Mouse (Mus musculus): ENCODE measurements around the gene Khsrp. TPM values are rescaled to one million over a fixed set of nuclear protein-coding genes. Genes with fewer than 3 reads are reported as not detected.

Gene Khsrp
- polyA plus RNA-seq, 1 experiment from 2014 or later = 23.9 TPM

Other genes with a start within 250 kb of the Khsrp start
- gene Rfx2, start 200.5 kb downstream of the Khsrp start, polyA plus RNA-seq (2015; fragmentation: Nextera tagmentation; extraction: Ambion mirVana) = 3.9 and 4.8 TPM in 2 replicates
- not detected in 2 replicates for gene Acsbg2, start 157.1 kb downstream of the Khsrp start, polyA plus RNA-seq (2015; fragmentation: Nextera tagmentation; extraction: Ambion mirVana)
- 0.57 and 0.63 TPM in 2 replicates for gene 1700061G19Rik, start 156.0 kb downstream of the Khsrp start, polyA plus RNA-seq (2015; fragmentation: Nextera tagmentation; extraction: Ambion mirVana)
- gene Mllt1, start 96.1 kb downstream of the Khsrp start, polyA plus RNA-seq (2015; fragmentation: Nextera tagmentation; extraction: Ambion mirVana) = 91.4 and 95.3 TPM in 2 replicates
- gene Acer1, start 49.4 kb downstream of the Khsrp start, polyA plus RNA-seq (2015; fragmentation: Nextera tagmentation; extraction: Ambion mirVana) = not detected in 2 replicates
- gene Clpp, start 41.2 kb downstream of the Khsrp start, polyA plus RNA-seq (2015; fragmentation: Nextera tagmentation; extraction: Ambion mirVana) = 164 and 171 TPM in 2 replicates
- gene Alkbh7, start 34.2 kb downstream of the Khsrp start, polyA plus RNA-seq (2015; fragmentation: Nextera tagmentation; extraction: Ambion mirVana) = 54.3 and 60.7 TPM in 2 replicates
- 0.74 and 1.0 TPM in 2 replicates for gene Pspn, start 31.5 kb downstream of the Khsrp start, polyA plus RNA-seq (2015; fragmentation: Nextera tagmentation; extraction: Ambion mirVana)
- 71.7 and 74.6 TPM in 2 replicates for gene Gtf2f1, start 20.2 kb downstream of the Khsrp start, polyA plus RNA-seq (2015; fragmentation: Nextera tagmentation; extraction: Ambion mirVana)
- 0.41 and 0.88 TPM in 2 replicates for gene Gm17949, start 20.1 kb downstream of the Khsrp start, polyA plus RNA-seq (2015; fragmentation: Nextera tagmentation; extraction: Ambion mirVana)
- not detected in 2 replicates for gene Slc25a41, start 10.1 kb upstream of the Khsrp start, polyA plus RNA-seq (2015; fragmentation: Nextera tagmentation; extraction: Ambion mirVana)
- 2.1 and 3.3 TPM in 2 replicates for gene Crb3, start 27.6 kb upstream of the Khsrp start, polyA plus RNA-seq (2015; fragmentation: Nextera tagmentation; extraction: Ambion mirVana)
- 36.0 and 42.8 TPM in 2 replicates for gene Slc25a23, start 28.3 kb upstream of the Khsrp start, polyA plus RNA-seq (2015; fragmentation: Nextera tagmentation; extraction: Ambion mirVana)
- 4.2 and 5.0 TPM in 2 replicates for gene Dennd1c, start 47.0 kb upstream of the Khsrp start, polyA plus RNA-seq (2015; fragmentation: Nextera tagmentation; extraction: Ambion mirVana)
- 383 and 394 TPM in 2 replicates for gene Tubb4a, start 56.3 kb upstream of the Khsrp start, polyA plus RNA-seq (2015; fragmentation: Nextera tagmentation; extraction: Ambion mirVana)
- gene Tnfsf9, start 73.8 kb upstream of the Khsrp start, polyA plus RNA-seq (2015; fragmentation: Nextera tagmentation; extraction: Ambion mirVana) = 8.8 and 9.7 TPM in 2 replicates
- 1.5 and 2.2 TPM in 2 replicates for gene Cd70, start 118.3 kb upstream of the Khsrp start, polyA plus RNA-seq (2015; fragmentation: Nextera tagmentation; extraction: Ambion mirVana)
- not detected in 2 replicates for gene Tnfsf14, start 162.7 kb upstream of the Khsrp start, polyA plus RNA-seq (2015; fragmentation: Nextera tagmentation; extraction: Ambion mirVana)
- gene C3, start 196.6 kb upstream of the Khsrp start, polyA plus RNA-seq (2015; fragmentation: Nextera tagmentation; extraction: Ambion mirVana) = 1.6 and 2.8 TPM in 2 replicates
- gene Gpr108, start 216.9 kb upstream of the Khsrp start, polyA plus RNA-seq (2015; fragmentation: Nextera tagmentation; extraction: Ambion mirVana) = 18.7 and 21.1 TPM in 2 replicates
- gene Trip10, start 217.9 kb upstream of the Khsrp start, polyA plus RNA-seq (2015; fragmentation: Nextera tagmentation; extraction: Ambion mirVana) = 9.2 and 9.4 TPM in 2 replicates
- 1.2 and 1.3 TPM in 2 replicates for gene Vav1, start 247.6 kb upstream of the Khsrp start, polyA plus RNA-seq (2015; fragmentation: Nextera tagmentation; extraction: Ambion mirVana)

Measured in midbrain, embryonic 16.5 days (tissue).